ENCODE assay signal across 8 mouse cellular contexts in genomic region chr1:163313101-163313773, GRCm38 (mm10). TPM values are rescaled to one million over a fixed set of nuclear protein-coding genes. Genes with fewer than 3 reads are reported as not detected.
DNase-seq lines count a peak whose midpoint lies in the region; ATAC-seq and TF ChIP-seq lines count a peak whose summit lies in the region.

TSS of gene Prrx1 (minus strand) at chr1:163313710.

- peak within 1 kb of the TSS; percentile 99 for H3K27ac ChIP-seq in embryonic facial prominence, embryonic 10.5 days (replicated peaks)
- H3K27ac ChIP-seq in neural tube, embryonic 12.5 days: no peak within 1 kb of the TSS

- ATAC-seq in neural tube, embryonic 12.5 days (ENCODE audit: low FRiP score, low read depth): no peak

- H3K4me1 ChIP-seq in lung, adult 2 months (ENCODE audit: control insufficient read depth, insufficient read depth, low read length): no peaks in the 10 kb centered on the region
- H3K4me1 ChIP-seq in embryonic facial prominence, embryonic 10.5 days: peaks cover 64% of the 10 kb centered on the region
- H3K4me1 ChIP-seq in neural tube, embryonic 12.5 days: peaks cover 28% of the 10 kb centered on the region

- H3K4me3 ChIP-seq in lung, adult 2 months (replicated peaks; ENCODE audit: extremely low read depth, low read depth, low read length): peak within 1 kb of the TSS; percentile 69
- peak within 1 kb of the TSS; percentile 72 for H3K4me3 ChIP-seq in embryonic facial prominence, embryonic 10.5 days
- peak within 1 kb of the TSS; percentile 41 for H3K4me3 ChIP-seq in neural tube, embryonic 12.5 days

- no peak for TF ChIP-seq CTCF in lung, adult 2 months (IDR thresholded peaks at IDR 0.05; ENCODE audit: insufficient read depth, low read length)

- peak within 1 kb of the TSS; percentile 61; the same call in 1 of the 2 replicates for H3K9ac ChIP-seq in neural tube, embryonic 12.5 days

- TF ChIP-seq POLR2A in lung, adult 2 months (IDR thresholded peaks at IDR 0.05; ENCODE audit: borderline replicate concordance, extremely low read depth, low read depth, low read length): no peak

- WGBS in lung, adult 2 months: 3% methylated on average over 17 of the region's 17 CpGs
- under 1% methylated on average over 17 of the region's 17 CpGs for WGBS in embryonic facial prominence, embryonic 10.5 days
- WGBS in neural tube, embryonic 12.5 days: under 1% methylated on average over 17 of the region's 17 CpGs

- H3K9me3 ChIP-seq in embryonic facial prominence, embryonic 10.5 days: no peaks in the 10 kb centered on the region
- no peaks in the 10 kb centered on the region for H3K9me3 ChIP-seq in neural tube, embryonic 12.5 days

- H3K36me3 ChIP-seq in embryonic facial prominence, embryonic 10.5 days (replicated peaks): peaks cover 15% of the 10 kb centered on the region
- no peaks in the 10 kb centered on the region for H3K36me3 ChIP-seq in neural tube, embryonic 12.5 days

- DNase-seq in lung, adult 2 months: no peak
- no peak for DNase-seq in lung, postnatal 36 days
- DNase-seq in embryonic facial prominence, embryonic 10.5 days (ENCODE audit: low spot score): peak; percentile 83
- DNase-seq in heart, adult 9 months (ENCODE audit: low spot score in 2 of 2): peak; percentile 44
- DNase-seq in kidney, postnatal 14 days: peak; percentile 11
- DNase-seq in spleen, postnatal 36 days (ENCODE audit: low spot score in 2 of 2): no peak
- no peak for DNase-seq in cerebellum, adult 9-11 months

- peaks cover 77% of the 10 kb centered on the region for H3K27me3 ChIP-seq in embryonic facial prominence, embryonic 10.5 days (replicated peaks; ENCODE audit: low read depth, poor library complexity, severe bottlenecking)
- H3K27me3 ChIP-seq in neural tube, embryonic 12.5 days (replicated peaks): peaks cover 86% of the 10 kb centered on the region

- H3K4me2 ChIP-seq in neural tube, embryonic 12.5 days (replicated peaks): peak within 1 kb of the TSS; percentile 68

RNA-seq across cellular contexts. Expression of gene Prrx1, which starts in this region (rescaled TPM):
- polyA plus RNA-seq in lung, adult 2 months (2012; rRNA removed): 2.9 and 6.4 TPM in 2 replicates
- 128 TPM in 2 replicates for polyA plus RNA-seq in embryonic facial prominence, embryonic 10.5 days (2016; fragmentation: Nextera tagmentation; extraction: Ambion mirVana)
- polyA plus RNA-seq in neural tube, embryonic 12.5 days (2016; fragmentation: Nextera tagmentation; extraction: Ambion mirVana): 20.7 and 22.1 TPM in 2 replicates

Comparison
In these comparisons a context has a peak if more than half of its experiments do, and no peak if none do; other contexts are left out.
1. DNase-seq: peak in embryonic facial prominence, embryonic 10.5 days (single experiment), heart, adult 9 months (2 of 2) and kidney, postnatal 14 days (single experiment); none in lung, adult 2 months (single experiment), lung, postnatal 36 days (single experiment), spleen, postnatal 36 days (0 of 2) and cerebellum, adult 9-11 months (single experiment).
2. Peak in every context shown above with its lines, with median percentiles within 50 percentile points of each other: H3K4me3 ChIP-seq.